Mouse (Mus musculus): Measurements from ENCODE around the gene Tnni3. TPM values are rescaled to one million over a fixed set of nuclear protein-coding genes. Genes with fewer than 3 reads are reported as not detected.

The Tnni3 gene
- total and polyA plus RNA-seq, 3 experiments, result 328 to 353 TPM; not detected in 1

GRCm38 (mm10) chr7:4498251-4498650 lies 25.8 kb downstream of the Tnni3 start:
- Histone ChIP-seq H3K4me3 (ENCODE audit: control insufficient read depth in 1 of 2, insufficient read depth in 1 of 2, low read depth in 2 of 2, low read length in 2 of 2) (no peak overlapping the region), H3K4me1 (ENCODE audit: control insufficient read depth in 1 of 2, insufficient read depth in 2 of 2, low read length in 2 of 2) (peaks cover 2 to 31% of the 10 kb centered on the region in 2 experiments)

GRCm38 (mm10) chr7:4497271-4497903 lies 26.6 kb downstream of the Tnni3 start:
- TF ChIP-seq GABPA (IDR thresholded peaks at IDR 0.05; ENCODE audit: low read depth, low read length) (no peak), ZMIZ1 (IDR thresholded peaks at IDR 0.05; ENCODE audit: low read depth, low read length) (no peak), NELFE (IDR thresholded peaks at IDR 0.05; ENCODE audit: low read depth, low read length) (no peak), ETS1 (IDR thresholded peaks at IDR 0.05; ENCODE audit: low read depth, low read length) (no peak), MYB (IDR thresholded peaks at IDR 0.05; ENCODE audit: low read depth, low read length) (no peak), POLR2AphosphoS5 (IDR thresholded peaks at IDR 0.05; ENCODE audit: borderline replicate concordance, low read depth, low read length) (no peak), USF2 (IDR thresholded peaks at IDR 0.05; ENCODE audit: borderline replicate concordance in 1 of 2, insufficient read depth in 1 of 2, low read depth in 1 of 2, low read length in 2 of 2) (no peak), ZNF384 (IDR thresholded peaks at IDR 0.05; ENCODE audit: low read depth, low read length) (no peak), CHD2 (IDR thresholded peaks at IDR 0.05; ENCODE audit: low read length) (no peak), TAL1 (IDR thresholded peaks at IDR 0.05; ENCODE audit: low read length) (no peak)
- no peak overlapping the region for H3K4me3 ChIP-seq (ENCODE audit: control insufficient read depth in 1 of 2, insufficient read depth in 1 of 2, low read depth in 2 of 2, low read length in 2 of 2)
- no peaks in the 10 kb centered on the region for H3K27me3 ChIP-seq (ENCODE audit: control insufficient read depth in 1 of 2, insufficient read depth in 2 of 2, low read length in 2 of 2)
- no peaks in the 10 kb centered on the region for H3K9me3 ChIP-seq (replicated peaks; ENCODE audit: insufficient read depth, low read length)
- H3K4me1 ChIP-seq (ENCODE audit: control insufficient read depth in 1 of 2, insufficient read depth in 2 of 2, low read length in 2 of 2), result peaks cover 0 to 34% of the 10 kb centered on the region in 2 experiments; a peak in 3 of 4 replicates
- DNase-seq (ENCODE audit: low read depth, low spot score), result no peak
- H3K27ac ChIP-seq (ENCODE audit: control insufficient read depth, low read depth, low read length), result no peak overlapping the region
- H3K9ac ChIP-seq (ENCODE audit: control insufficient read depth, low read depth, low read length, poor library complexity, severe bottlenecking), result no peak overlapping the region
- H3K79me2 ChIP-seq (ENCODE audit: control insufficient read depth, insufficient read depth, low read length, poor library complexity), result peaks cover 60% of the 10 kb centered on the region
- H3K36me3 ChIP-seq (ENCODE audit: control insufficient read depth in 1 of 2, insufficient read depth in 2 of 2, low read length in 2 of 2), result peaks cover 8 to 29% of the 10 kb centered on the region in 2 experiments

More at GRCm38 (mm10) chr7:4498251-4498650, 25.8 kb downstream of the Tnni3 start:
- no peak for DNase-seq (ENCODE audit: low read depth, low spot score)
- peaks cover 59% of the 10 kb centered on the region for H3K79me2 ChIP-seq (ENCODE audit: control insufficient read depth, insufficient read depth, low read length, poor library complexity)
- H3K27ac ChIP-seq (ENCODE audit: control insufficient read depth, low read depth, low read length), result no peak overlapping the region
- no peaks in the 10 kb centered on the region for H3K27me3 ChIP-seq (ENCODE audit: control insufficient read depth in 1 of 2, insufficient read depth in 2 of 2, low read length in 2 of 2)
- TF ChIP-seq CHD1 (IDR thresholded peaks at IDR 0.05; ENCODE audit: low read depth, low read length), result no peak
- TF ChIP-seq MYB (IDR thresholded peaks at IDR 0.05; ENCODE audit: low read depth, low read length), result no peak
- no peak for TF ChIP-seq POLR2AphosphoS5 (IDR thresholded peaks at IDR 0.05; ENCODE audit: borderline replicate concordance, low read depth, low read length)
- TF ChIP-seq MAX (IDR thresholded peaks at IDR 0.05; ENCODE audit: low read length), result no peak
- no peak for TF ChIP-seq TAL1 (IDR thresholded peaks at IDR 0.05; ENCODE audit: low read length)
- no peak for TF ChIP-seq NRF1 (IDR thresholded peaks at IDR 0.05; ENCODE audit: insufficient read depth, low read depth, low read length, poor library complexity, severe bottlenecking)
- H3K9ac ChIP-seq (ENCODE audit: control insufficient read depth, low read depth, low read length, poor library complexity, severe bottlenecking), result no peak overlapping the region
- peaks cover 8 to 34% of the 10 kb centered on the region in 2 experiments for H3K36me3 ChIP-seq (ENCODE audit: control insufficient read depth in 1 of 2, insufficient read depth in 2 of 2, low read length in 2 of 2)
- H3K9me3 ChIP-seq (replicated peaks; ENCODE audit: insufficient read depth, low read length), result no peaks in the 10 kb centered on the region

All from MEL (cell line).